Mouse (Mus musculus): Measurements from ENCODE around the gene Mob3c. TPM values are rescaled to one million over a fixed set of nuclear protein-coding genes. Genes with fewer than 3 reads are reported as not detected.

Mob3c gene
- total RNA-seq (2021) = 1 to 10 TPM; 5.0 to 5.3 TPM
- long read RNA-seq, experiment 1, partial matches to known transcripts = 0 of 1 reads
- long read RNA-seq, experiment 1, other reads (novel, unspliced or antisense) = 0 of 1 reads
- long read RNA-seq, experiment 2 = 0 reads

GRCm38 (mm10) chr4:115827888-115828571 lies at the start of gene Mob3c:
Gene Mob3c (plus strand): TSS chr4:115828092.
- DNase-seq = peak; percentile 87 to 92

DNA sequence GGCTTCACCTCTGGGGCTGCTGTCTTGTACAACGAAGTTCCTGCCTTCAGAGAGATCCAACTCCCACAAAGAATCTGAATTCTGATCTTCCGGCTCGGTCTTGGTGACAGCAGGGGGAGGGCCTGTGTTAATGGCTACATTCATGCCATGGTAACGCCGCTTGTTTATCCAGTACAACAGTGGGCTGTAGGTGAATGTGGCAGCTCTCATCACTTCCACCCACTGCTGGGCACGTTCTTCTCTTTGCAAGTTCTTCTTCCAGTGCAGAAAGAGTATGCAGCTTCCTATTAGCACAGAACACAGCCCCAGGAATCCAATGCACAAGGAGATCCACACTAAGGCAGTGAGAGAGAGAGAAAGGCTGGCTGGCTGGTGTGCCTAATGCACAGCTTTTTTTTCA lies 47.6 kb upstream of the Mob3c start:
- DNase-seq = no peak

DNA sequence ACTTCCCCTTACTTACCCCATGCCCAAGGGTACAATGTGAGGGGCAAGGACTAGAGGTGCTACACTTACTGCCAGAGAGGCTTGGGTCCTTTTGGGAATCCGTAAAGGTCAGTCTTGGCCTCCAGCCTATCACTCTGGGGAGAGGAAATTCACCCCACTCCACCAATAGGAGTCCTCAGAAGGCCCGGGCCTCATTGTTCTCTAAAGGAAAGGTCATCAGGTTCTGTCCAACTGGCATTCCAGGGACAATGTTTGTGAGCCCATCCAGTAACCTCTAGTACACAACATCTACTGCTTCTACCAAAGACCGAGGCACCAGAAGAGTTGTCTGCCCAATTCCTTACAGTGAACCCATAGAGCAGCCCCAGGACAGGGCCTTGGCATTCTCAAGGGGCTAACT lies 47.0 kb upstream of the Mob3c start, which contains the start of gene Tex38:
TSS of gene Tex38 (minus strand) at position 101 of the 400 bp plus-strand sequence.
- DNase-seq = no peak

- peak; percentile 29 to 38 for DNase-seq
Measured at GRCm38 (mm10) chr4:115782026-115782805, 45.7 kb upstream of the Mob3c start.

GRCm38 (mm10) chr4:115784769-115785510 lies 43.0 kb upstream of the Mob3c start, which contains the start of gene Atpaf1:
Gene Atpaf1 (plus strand): TSS chr4:115784812.
- peak; percentile 75 to 83 for DNase-seq

- DNase-seq = no peak
Measured at GRCm38 (mm10) chr4:115785511-115786034, 42.3 kb upstream of the Mob3c start.

GRCm38 (mm10) chr4:115790864-115791263 lies 37.0 kb upstream of the Mob3c start:
- DNase-seq = no peak

DNA sequence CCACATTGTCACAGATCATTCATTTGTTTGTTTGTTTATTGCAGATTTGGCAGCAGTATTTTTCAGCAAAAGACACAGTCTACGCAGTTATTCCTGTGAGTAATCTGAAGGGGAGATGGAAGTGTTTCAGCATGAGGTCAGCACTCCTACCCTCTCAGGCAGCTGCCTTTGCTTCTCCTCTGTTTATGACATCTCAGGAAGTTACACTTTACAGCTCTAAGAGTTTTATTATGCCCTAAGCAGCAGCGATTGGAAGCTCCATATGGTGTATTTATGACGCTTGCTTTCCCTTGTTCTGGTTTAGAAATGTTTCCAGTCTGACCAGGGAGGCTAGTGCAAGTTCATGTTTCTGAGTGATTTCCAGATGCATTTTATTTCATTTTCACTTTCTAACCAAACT lies 32.5 kb upstream of the Mob3c start:
- DNase-seq = no peak

GRCm38 (mm10) chr4:115799981-115800380 lies 27.9 kb upstream of the Mob3c start:
- DNase-seq = peak; percentile 16 to 22

DNA sequence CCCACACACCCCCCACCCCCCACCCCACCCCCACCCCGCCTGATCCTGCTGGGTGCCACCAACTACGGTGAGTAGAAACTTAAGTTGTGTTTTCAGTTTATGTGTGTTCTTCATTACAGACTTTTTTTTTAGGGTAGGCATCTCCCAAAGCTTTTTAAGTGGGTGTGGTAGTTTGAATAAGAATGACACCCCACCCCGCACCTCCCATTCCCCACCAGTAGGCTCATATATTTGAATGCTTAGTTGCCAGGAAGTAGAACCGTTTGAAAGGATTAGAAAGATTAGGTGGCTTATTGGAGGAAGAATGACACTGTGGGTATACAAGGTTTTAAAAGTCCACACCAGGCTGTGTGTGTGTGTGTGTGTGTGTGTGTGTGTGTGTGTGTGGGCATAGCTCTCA lies 15.6 kb upstream of the Mob3c start:
- DNase-seq = no peak

DNA sequence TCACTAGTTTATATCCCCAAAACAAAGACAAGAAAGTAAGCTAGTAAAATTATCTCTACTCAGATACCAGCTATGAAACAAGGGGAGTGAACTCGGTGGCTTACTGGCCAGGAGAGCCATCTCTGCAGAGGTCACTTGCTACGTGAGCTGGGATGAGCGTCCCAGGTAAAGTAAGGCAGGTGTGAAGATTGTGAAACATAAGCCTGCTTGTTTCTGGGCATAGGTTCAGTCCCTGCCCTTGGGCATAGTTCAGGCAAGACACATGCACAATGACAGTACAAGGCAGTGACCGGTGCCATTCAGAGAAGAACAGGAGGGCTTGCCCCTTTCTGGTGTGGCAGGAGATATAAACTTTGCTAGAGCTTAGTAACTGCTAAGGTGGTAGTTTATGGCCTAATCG lies 12.3 kb upstream of the Mob3c start:
- DNase-seq = no peak

- no peak for DNase-seq
Measured at GRCm38 (mm10) chr4:115820199-115820598, 7.7 kb upstream of the Mob3c start.

GRCm38 (mm10) chr4:115820944-115821343 lies 6.9 kb upstream of the Mob3c start:
- no peak for DNase-seq

DNA sequence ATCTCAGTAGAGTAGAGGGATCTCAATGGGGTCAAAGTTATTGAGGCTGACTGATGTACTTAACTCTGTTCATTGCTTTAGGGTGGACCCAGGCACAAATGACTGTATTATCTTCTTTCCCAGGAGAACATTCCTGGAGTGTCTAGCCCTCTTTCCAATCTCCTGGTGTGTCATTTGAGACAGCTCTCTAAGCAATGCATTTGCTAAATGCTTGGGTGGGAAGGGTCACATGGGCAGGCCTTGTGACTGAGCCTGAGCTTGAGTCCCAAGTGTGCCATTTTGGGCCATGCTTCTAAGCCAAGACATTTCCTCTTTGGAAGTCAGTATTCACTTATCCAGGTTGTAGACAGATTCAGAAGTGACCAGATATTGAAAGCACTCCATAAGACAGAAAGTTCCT lies 6.5 kb upstream of the Mob3c start:
- DNase-seq = no peak

GRCm38 (mm10) chr4:115821928-115822327 lies 6.0 kb upstream of the Mob3c start:
- DNase-seq = peak; percentile 71 to 74

- no peak for DNase-seq
Measured at GRCm38 (mm10) chr4:115824178-115824577, 3.7 kb upstream of the Mob3c start.

DNA sequence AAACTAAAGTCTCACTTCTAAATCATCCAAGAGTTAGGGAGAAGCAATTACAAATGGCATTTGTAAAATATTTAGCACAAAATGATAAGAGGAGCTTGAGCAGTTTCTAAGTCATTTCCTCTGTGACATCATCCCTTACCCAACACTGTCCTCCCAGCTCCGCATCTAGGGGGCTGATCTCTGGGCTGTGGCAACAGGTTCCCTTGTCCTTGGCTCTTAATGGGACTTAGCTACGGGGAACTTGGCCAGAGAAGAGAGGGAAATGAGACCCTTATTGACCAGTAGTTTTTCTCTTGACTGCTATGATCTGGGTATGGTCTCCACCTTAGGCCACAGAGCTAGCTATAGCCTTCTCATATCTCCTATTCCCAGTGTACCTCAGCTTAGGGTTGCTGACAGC lies 2.6 kb upstream of the Mob3c start:
- DNase-seq = no peak

DNA sequence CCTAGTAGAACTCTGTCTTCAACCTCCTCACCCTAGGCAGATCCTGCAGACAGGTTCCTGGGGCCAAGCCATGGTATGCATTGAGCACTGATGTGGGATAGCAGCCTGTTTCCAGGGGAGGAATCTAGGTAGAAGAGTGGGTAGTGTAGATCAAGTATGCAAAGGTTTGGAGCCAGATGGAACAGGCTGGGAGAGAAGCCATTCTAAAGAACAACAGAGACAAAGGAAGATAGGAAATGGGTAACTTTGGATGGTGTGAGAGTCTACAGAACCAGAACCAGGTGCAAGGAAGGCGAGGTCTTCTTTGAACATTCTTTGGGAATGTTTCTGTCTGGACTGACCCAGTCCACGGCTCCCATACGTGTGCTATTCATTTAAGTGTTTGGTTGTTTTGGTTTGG lies 826 bp upstream of the Mob3c start:
- no peak for DNase-seq

DNA sequence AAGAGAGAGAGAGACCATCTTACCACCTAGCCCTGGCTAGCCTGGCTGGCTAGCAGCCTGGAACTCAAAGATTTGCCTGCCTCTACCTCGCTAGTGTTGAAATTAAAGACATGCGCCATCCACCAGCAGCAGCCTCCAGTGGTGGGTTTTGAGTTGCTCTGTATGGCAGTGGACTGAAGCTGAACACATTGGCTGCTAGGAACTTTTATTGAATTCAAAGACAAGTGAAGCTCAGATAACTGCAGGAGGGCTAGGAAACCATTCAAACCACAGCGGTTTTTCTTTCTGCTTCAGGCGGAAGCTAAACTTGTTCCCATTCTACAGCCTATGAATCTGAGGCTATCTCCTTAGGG lies 381 bp upstream of the Mob3c start:
- no peak for DNase-seq

DNA sequence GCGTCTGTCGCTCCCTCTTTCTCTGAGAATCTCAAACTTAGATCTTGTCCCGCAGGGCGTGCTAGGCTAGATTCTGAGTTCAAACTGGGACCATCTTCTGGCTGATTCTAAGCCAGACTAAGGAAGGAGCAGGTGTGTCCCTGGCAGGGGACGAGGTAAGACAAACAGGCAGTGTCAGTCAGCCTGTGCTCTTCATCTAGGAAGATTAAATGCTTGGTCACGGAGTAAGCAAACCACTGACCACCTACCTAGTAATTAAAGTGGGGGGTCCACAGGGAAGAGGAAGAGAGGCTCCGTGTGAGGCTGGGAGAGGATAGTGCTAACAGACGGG lies 645 bp downstream of the Mob3c start:
- DNase-seq = no peak

DNA sequence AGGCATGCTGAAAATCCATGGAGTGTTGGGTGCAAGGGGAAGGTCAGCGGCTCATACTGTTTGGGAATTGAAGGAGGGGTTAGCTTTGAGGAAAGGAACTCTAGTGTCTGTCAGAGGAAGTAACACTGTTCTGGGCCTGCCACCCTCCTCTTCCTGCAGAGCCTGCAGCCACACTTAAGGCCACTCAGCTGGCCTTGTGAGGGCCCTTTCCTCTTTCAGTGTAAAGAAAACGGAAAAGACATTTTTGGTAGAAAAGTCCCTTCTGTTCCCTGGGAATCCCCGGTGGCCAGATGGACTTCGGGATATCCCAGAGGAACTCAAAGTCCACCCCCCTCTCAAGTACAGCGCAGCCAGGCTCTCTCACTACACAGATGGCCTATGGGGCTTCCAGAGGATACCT lies 2.6 kb downstream of the Mob3c start:
- peak in 1 of 2 experiments; percentile 60 for DNase-seq

GRCm38 (mm10) chr4:115831221-115831620 lies 3.3 kb downstream of the Mob3c start:
- DNase-seq = no peak

- DNase-seq = no peak
Measured at GRCm38 (mm10) chr4:115832040-115832439, 4.1 kb downstream of the Mob3c start.

All from heart, adult 18-20 months (tissue).